Mouse (Mus musculus): ENCODE results near the gene Lmntd1.

Lmntd1 gene

DNA sequence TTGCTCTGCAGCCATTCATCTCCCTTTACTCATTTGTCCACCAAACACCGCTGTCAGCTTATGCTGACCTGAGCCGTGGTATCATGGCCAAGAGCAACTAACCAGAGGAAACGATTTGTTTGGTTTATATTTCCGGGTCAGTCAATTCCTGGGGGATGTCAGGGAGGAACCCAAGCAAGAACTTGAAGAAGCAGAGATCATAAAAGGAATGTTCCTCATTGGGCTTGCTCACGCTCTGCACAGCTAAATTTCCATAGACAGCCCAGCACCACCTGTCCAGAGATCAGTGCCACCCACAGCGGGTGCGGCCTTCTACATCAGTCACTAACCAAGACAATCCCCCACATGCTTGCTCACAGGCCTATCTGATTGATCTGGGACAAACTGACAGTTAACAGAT lies at the start of gene Lmntd1:
Lmntd1 (minus strand) TSS at position 101 of the 400 bp plus-strand sequence.
- no peak for DNase-seq (ENCODE audit: low read depth, low spot score)

DNA sequence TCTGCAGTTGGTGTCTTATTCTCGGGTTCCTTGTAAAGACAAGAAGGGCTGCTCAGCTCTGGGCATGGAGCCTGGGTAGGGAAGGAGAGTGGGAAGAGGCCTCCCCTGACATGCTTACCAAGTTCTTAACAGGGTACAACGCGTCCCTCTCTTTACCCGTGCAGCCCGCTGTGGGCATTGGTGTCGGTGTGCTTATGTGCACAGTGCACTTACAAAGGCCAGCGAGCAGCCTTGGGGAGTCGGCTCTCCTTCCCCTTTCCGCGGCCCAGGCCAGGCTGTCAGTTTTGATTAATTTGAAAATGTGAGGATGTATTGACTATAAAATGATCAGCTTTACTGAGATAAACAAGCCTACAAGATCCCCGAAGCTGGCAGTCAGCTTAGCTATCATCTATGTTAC lies 46.8 kb upstream of the Lmntd1 start:
- no peak for DNase-seq (ENCODE audit: low read depth, low spot score)

- no peak for DNase-seq (ENCODE audit: low read depth, low spot score)
Observed at GRCm38 (mm10) chr6:145659116-145659515, 45.0 kb upstream of the Lmntd1 start.

- no peak for DNase-seq (ENCODE audit: low read depth, low spot score)
Observed at GRCm38 (mm10) chr6:145656740-145657591, 42.8 kb upstream of the Lmntd1 start.

- no peak for DNase-seq (ENCODE audit: low read depth, low spot score)
Observed at GRCm38 (mm10) chr6:145655678-145656077, 41.6 kb upstream of the Lmntd1 start.

DNA sequence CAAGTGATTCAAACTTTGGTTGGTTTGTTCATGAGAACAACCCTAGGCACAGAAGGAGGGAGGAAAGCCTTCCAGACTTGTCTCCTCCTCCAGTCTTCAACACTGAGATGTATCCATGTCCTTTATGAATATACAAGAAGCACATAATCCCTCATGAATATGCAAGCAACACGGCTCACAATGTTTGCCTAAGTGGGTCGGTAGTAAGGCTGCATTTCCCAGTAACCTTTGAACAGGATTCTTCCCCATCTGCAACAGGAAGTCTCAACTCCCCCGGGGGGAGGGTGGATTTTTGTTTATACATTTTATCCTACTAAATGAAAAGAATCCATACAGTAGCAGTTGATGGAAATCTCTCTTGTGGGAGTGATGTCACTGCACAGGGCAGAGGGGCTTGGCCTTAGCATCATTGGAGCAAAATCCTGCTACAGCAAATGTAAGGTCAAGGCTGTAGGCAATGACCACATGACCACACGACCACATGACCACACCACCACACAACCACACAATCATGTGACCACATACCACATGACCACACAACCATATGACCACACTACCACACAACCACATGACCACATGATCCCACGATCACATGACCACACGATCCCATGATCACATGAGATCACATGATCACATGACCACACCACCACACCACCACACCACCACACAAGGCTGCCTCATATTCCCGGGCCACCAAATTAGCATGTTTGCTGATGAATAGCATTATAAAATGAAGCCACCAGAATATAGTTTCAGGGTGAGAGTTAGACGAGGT lies 40.1 kb upstream of the Lmntd1 start:
- DNase-seq (ENCODE audit: low read depth, low spot score), result no peak

GRCm38 (mm10) chr6:145653626-145654025 lies 39.5 kb upstream of the Lmntd1 start:
- no peak for DNase-seq (ENCODE audit: low read depth, low spot score)

- no peak for DNase-seq (ENCODE audit: low read depth, low spot score)
Observed at GRCm38 (mm10) chr6:145652986-145653385, 38.9 kb upstream of the Lmntd1 start.

- DNase-seq (ENCODE audit: low read depth, low spot score), result no peak
Observed at GRCm38 (mm10) chr6:145651976-145652375, 37.9 kb upstream of the Lmntd1 start.

- DNase-seq (ENCODE audit: low read depth, low spot score), result no peak
Observed at GRCm38 (mm10) chr6:145640971-145641506, 26.9 kb upstream of the Lmntd1 start.

GRCm38 (mm10) chr6:145638248-145638647 lies 24.1 kb upstream of the Lmntd1 start:
- no peak for DNase-seq (ENCODE audit: low read depth, low spot score)

DNA sequence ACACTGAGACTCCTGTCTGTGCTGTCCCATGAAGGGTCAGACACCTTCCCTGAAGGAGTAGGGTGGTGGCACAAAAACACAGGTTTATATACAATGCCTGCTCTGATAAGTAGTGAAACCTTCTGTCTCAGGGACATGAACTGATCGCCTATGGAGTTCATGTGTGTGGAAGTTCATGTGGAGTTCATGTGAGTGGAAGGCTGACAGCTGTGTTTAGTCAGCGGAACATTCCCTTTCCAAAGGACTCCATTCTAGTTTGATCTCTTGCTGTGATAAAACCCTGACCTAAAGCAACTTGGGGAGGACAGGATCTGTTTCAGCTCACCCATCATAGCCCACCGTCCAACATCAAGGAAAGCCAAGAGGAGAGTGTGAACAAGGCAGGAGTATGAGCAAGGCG lies 22.6 kb upstream of the Lmntd1 start:
- no peak for DNase-seq (ENCODE audit: low read depth, low spot score)

GRCm38 (mm10) chr6:145634454-145634853 lies 20.3 kb upstream of the Lmntd1 start:
- no peak for DNase-seq (ENCODE audit: low read depth, low spot score)

DNA sequence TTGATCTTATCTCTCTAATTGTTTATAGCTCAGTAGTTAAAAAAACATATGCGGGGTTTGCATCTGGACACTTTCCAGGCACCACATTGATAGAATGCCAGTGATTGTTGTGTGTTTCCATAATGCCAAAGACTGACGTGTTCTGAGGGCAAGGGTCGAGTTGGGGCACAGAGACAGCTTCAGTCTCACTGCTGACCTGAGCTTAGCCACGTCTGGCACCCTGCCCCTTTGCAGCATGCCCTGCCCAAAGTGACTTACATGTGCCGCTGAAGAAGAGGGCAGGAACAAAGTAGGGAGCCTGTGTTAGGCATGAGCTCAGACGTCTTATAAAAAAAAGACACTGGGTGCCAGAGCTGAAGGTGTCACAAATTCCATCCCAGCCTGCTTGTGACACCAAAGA lies 16.1 kb upstream of the Lmntd1 start:
- DNase-seq (ENCODE audit: low read depth, low spot score), result no peak

DNA sequence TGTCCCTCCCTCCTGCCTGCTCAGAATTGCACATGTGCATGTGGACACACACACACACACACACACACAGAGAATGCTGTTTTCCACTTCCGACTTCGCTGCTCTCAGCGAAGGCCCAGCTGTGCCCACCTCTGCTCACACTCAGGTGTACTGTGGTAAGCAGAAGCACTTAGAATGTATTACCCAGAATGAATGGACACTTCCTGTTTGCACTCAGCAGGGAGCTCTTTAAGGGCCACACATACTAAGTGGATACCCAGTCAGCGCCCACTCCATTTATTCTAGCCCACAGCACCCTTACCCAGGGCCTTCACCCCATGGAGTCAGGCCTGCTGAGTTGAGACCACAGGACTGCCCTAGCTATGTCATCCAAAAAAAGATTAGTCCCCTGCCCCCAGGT lies 9.0 kb upstream of the Lmntd1 start:
- DNase-seq (ENCODE audit: low read depth, low spot score), result no peak

DNA sequence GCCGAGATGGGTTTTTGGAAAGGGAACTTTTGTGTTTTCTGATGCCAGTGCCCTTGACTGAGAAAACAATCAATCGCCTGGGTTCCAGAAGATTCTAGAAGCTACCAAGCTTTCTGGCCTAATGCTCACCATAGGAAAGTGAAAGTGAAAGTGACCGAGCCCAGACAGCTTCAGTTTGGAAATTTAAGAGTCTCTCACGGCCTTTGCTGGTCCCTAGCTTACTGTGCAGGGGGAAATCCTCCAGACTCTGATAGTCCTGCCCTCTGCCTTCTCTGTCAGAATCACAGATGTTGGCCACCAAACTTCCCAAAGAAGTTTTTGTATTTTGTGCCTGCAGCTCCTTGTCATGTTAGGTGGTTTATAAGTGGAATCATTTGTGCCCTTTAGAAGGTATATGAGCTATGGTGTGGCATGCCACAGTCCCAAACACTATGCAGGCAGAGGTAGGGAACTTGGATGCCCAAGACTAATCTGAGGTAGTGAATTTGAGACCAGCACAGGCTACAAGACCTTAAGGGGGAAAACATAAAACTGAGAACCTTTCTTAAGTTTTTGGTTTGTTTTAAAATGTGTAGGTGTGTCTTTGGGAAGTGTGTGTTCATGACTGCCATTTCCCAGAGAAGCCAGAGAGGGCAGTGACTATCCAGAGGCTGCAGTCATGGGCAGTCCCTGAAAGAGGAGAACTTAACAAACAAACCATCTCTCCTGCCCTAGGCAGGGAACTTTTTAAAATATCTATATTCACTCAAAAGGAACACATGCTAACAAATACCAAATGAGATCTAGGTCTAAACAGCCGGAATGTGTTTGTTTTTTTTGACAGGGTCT lies 2.5 kb upstream of the Lmntd1 start:
- no peak for DNase-seq (ENCODE audit: low read depth, low spot score)

DNA sequence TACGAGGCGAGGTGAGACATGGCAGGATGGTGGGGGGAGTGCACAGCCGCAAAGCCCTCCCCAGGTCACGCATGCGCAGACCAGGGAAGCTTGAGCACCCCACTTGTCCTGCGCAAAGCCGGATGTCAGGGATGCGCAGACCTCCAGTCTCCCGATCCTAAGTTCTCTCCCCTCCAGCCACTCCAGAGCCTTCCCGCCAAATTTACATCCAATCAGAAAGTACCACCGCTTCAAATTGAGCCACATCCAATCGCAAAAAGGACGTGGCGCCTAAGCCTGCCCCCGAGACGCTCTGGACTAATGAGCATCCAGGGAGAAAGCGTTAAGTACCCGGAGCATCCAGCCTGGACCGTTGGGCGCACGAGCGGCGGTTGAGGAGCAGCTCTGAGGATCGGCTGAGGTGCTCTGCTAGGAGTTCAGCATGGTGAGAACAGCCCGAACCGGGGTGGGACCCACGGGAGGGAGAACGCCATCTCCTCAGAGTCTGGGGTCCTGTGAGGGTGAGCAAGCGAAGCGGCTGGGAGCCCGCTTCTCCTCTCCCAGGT lies 1.6 kb upstream of the Lmntd1 start, which contains the start of gene Tuba3b:
Tuba3b (plus strand) TSS at position 92 of the 545 bp plus-strand sequence.
- no peak for DNase-seq (ENCODE audit: low read depth, low spot score)

DNA sequence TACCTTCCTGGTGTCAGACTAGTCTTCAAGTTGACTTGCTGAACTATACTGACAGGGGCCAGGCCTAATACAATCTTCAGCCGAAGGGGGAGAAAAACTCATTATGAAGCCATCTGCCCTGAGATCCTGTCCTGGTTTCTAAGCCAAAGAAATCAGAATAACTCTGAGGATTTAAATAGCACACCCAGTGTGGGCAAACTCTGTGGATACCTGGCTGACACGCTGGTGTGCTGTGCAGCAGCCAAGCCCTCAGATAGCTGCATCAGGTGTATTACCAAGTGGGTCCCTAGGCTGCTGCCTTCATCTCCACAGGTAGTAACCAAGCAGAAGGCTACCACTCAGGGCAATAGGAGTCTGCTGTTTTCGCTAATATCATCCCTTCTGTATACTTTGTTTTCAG lies 1.5 kb downstream of the Lmntd1 start:
- DNase-seq (ENCODE audit: low read depth, low spot score), result no peak

DNA sequence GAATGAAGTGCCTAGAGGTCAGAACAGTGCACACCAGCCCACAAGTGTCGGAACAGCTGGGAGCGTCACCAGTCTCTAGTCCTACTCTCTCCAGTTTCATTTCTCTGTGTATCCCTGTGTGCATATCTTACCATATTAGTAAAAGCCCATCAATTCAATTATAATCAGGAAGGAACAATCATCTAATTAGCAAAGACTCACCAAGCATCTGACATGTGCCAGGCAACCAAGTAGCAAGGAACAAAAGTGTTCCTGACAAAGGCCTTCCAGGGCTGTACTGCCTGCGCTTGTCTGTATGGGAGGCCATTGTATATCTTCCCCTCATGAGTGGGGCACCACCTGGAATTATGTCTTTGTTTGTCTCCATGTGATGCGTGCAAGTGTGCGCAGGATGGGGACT lies 3.2 kb downstream of the Lmntd1 start:
- no peak for DNase-seq (ENCODE audit: low read depth, low spot score)

DNA sequence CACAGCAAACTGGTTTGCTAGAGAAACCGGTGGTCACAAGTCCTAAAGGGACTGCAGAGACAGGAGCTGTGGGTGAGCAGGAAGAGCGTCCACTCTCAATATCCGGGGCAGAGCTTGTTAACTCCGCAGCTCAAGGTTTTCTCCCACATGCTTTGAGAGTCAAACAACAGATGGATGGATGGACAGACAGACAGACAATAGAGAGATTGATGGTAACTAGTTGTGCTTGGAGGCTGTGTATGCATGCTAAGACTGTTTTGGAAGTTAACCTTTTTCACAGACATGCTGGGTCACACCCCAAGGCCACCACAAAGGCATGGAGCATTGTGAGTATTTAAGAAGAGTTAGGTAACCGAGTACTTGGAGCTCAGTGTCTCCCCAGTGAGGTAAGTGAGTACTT lies 5.4 kb downstream of the Lmntd1 start:
- no peak for DNase-seq (ENCODE audit: low read depth, low spot score)

DNA sequence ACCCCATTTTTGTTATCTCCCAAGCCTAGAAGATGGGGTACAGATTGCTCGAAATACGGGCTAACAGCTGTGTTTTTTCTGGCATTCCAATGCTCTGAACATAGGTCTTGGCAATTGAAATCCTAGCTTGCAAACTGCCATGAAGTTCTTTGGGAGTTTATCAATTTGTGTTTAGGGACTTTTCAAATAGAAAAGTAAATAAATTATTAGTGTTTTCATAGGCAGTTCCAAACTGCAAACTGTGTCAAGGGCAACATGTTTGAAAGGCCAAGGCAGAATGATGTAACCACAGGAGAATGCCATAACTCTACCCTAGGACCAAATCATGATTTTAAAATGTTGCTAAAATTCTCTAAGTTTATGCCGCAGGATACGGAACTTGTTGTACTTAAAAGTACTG lies 6.4 kb downstream of the Lmntd1 start:
- DNase-seq (ENCODE audit: low read depth, low spot score), result no peak
